Mouse (Mus musculus) heart, adult 2 months (tissue): Measurements from ENCODE around the gene 2410002F23Rik.

ENCODE experiments used
- CTCF ChIP-seq: fragments of 200-600 bp; IDR thresholded peaks from 2 replicates; pipeline ENCODE4 v1.8.1; 2022; ENCODE audit warnings: antibody characterized with exemption, mild to moderate bottlenecking, moderate library complexity
- POLR2A ChIP-seq: fragments of 200-500 bp; IDR thresholded peaks from 2 replicates; pipeline ENCODE4 v1.6.1; 2011; ENCODE audit warnings: mild to moderate bottlenecking, low read depth, low read length, control low read depth; ENCODE audit not compliant: insufficient read depth

- TF ChIP-seq CTCF: no peak
- TF ChIP-seq POLR2A: no peak
Observed at GRCm38 (mm10) chr7:44274096-44274495, 27.6 kb downstream of the 2410002F23Rik start.
